Mouse (Mus musculus): ENCODE results near the gene Uvrag.

- TF ChIP-seq CTCF (IDR thresholded peaks at IDR 0.05; ENCODE audit: low read depth, low read length) = no peak
- TF ChIP-seq POLR2A (IDR thresholded peaks at IDR 0.05; ENCODE audit: extremely low read depth, insufficient read depth, low read length) = no peak
These were observed 39.0 kb downstream of the Uvrag start for GRCm38 (mm10) chr7:99101767-99102593.
